Mouse (Mus musculus): ENCODE data around the gene Fam170b.

DNA sequence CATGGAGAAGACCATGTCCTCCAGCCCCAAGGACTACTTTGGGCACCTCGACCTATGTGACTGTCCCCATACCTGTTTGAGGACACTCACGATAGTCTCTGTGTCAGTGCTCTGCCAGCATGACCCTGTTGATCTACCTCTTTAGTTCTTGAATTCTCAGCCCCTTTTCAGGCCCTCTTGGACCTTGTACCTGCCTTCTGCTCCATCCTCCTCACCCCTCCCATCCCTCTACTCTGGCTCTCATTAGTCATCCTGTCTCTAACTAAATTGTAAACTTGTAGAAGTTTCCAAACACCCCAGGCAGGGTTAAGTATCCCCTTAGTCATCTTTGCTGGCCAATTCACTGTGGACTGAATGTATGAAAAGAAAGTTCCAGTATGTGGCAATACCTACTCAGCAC is 36.0 kb upstream of the Fam170b start:
- TF ChIP-seq CTCF (IDR thresholded peaks at IDR 0.05; ENCODE audit: borderline replicate concordance, insufficient read depth, low read length) (no peak), POLR2A (IDR thresholded peaks at IDR 0.05; ENCODE audit: low read depth, low read length) (no peak)
